Mouse (Mus musculus) CH12F3 (cell line): Measurements from ENCODE around the gene Csdc2.
"Not testable (repeated sequence)": the region's sequence is repeated elsewhere in the genome, so short reads cannot be mapped to it uniquely, and the experiment has no call there.

Experiments
- in situ Hi-C: fragments of 300-500 bp; cut with MboI; formaldehyde crosslinking; loops from 2 replicates; pipeline ENCODE4 v1.14.3; 2020; ENCODE audit warnings: low sequenced_read_pairs

Gene Csdc2

DNA sequence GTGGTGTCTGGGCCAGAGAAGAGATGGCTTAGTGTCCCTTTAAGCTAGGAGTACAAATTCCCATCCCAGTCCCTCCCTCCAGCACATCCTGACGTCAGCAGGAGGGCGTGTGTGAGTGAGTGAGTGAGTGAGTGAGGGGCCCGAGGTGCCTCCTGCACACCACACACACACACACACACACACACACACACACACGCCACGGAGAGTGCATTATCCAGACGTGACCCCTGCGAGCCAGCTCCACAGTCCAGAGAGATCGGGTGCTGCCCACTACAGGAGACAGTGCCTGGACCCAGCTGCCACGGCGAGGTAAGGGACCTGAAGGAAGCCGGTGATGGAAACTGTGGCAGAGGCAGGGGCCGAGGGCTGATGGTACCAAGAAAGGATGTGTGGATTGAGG lies at the start of gene Csdc2:
TSS of gene Csdc2 (plus strand) at position 81 of the 400 bp plus-strand sequence.
- in situ Hi-C loops = no loop called here

DNA sequence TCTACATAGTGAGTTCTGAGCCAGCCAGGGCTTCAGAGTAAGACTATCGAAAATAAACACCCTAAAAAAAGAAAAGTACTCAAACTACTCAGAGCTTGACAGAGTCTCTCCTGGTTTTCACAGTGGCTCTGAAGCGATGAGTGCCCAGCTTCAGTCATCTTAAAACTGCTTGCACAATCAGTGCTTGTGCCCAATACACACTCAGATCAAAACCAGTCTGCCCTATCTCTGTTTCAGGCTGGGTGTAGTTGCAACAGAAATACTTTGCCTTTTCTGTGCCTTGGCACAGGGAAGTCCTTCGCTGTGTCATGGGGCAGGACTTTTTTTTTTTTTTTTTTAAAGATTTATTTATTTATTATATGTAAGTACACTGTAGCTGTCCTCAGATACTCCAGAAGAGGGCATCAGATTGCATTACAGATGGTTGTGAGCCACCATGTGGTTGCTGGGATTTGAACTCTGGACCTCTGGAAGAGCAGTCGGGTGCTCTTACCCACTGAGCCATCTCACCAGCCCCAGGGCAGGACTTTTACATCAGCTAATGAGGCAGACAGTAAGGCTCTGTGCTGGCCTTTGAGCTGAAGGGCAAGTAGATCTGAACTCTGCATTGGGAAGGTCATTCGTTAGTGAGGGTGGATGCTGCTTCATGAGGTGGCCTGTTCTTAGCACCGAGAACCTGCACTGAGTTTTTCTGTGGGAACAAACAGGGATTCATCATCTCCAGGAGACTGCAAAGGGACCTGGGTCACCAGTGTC lies 49.6 kb upstream of the Csdc2 start:
- in situ Hi-C loops = no loop called here

DNA sequence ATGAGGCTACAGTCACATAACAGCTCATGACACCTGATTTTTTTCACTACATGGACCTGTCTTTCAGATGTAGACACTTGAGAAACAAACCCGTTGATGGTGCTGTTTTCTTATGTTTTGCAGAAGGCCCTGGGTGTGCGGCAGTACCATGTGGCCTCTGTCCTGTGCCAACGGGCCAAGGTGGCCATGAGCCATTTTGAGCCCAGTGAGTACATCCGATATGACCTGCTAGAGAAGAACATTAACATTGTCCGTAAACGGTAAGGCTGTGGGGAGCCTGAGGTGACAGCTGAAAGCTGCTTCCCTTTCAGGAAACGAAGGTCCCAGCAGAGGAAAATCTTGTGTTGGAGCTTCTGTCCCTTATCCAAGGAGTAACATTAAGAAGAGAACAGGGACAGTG lies 47.4 kb upstream of the Csdc2 start:
- in situ Hi-C loops = no loop called here

DNA sequence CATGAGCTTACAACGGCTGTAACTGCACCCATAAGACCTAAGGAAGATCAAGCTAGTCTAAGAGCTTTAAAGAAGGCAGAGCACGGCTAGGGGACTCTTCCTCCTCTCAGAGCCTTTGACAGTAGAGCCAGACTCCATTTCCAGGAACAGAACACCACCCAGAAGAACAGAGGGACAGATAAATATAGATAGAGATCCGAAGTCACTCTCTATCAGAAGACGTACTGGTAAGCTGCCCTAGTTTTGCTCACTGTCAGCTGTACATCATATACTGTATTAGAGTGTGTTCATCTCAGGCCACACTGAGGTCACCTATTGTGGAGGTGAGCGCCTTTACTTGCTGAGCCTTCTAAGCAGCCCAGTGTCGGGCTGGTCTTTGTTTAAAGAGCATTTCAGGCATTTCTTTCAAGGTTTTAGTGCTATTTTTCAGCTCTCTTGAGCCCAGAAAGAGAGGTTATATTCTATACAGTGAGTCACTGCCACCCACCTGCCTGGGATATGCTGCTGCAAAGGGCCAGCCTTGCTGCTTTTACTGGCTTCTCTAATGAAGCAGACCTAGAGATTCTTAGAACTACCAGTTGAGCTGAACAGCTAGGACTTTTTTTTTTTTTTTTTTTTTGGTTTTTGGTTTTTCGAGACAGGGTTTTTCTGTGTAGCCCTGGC lies 45.3 kb upstream of the Csdc2 start:
- in situ Hi-C loops = no loop called here

DNA sequence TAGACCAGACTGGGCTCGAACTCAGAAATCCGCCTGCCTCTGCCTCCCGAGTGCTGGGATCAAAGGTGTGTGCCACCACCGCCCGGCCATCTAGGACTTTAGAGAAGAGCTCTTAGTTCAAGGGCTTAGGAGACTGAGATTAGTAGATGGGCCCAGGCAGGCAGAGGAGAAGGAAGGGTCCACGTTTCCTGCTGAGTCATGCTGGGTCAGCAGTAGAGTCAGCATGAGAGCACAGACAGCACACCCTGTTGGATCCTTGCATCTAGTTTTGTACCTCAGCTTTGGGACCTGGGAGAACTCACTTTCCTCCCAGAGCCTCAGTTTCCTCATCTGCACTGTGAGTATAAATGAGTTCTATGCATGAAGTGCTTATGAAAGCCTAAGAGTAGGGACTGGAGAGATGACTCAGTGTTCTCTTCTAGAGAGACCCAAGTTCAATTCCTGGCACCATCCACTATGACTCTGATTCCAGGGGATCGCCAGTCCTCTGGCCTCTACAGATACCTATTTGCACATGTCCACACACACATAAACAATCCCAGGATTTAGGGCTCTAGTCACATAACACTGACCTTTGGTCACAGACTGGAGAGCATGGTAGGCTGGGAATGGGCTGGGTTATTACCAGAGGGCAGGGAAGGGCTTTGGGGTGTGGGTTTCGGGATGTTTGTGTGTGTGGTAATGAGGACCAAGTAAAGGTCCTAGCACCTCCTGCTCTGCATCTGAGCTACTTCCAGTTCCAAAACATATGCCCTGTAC lies 44.6 kb upstream of the Csdc2 start:
- in situ Hi-C loops = no loop called here

DNA sequence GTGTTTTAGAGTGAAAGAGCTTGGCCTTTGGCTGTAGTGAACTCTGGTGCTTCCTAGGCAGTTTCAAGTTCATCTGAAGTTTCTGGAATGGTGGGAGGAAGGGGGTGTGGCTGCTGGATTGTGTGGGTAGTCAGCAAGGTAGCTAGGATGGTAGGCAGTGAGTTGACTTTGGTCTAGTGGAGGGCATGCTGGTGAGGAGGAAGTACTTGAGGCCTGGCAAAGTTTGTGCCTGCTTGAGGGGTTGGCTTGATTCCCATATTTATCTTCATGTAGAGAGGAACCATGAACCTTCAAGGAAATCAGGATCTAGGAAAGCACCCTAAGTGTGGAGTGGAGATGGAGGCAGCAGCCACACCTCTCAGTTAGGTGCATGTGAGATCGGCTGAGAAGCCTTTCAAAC lies 42.6 kb upstream of the Csdc2 start:
- in situ Hi-C loops = no loop called here

DNA sequence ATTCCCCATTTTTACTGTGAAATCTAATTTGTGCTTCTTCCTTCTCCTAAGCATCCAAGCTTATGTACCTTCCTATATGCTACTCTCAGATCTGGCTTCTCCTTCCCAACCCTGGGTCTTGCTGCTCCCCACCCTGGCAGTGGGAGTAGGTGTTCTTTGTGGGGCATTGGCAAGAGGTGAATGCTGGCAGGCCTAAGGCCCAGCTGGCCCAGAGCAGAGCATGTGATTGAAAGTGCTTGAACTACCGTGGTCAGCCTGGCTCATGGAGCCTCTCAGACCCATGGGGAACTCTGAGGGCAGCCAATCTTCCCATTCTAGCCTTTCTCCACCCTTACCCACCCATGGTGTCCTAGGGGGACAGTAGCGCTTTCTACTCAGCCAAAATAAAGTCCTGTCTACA lies 40.2 kb upstream of the Csdc2 start:
- in situ Hi-C loops = no loop called here

DNA sequence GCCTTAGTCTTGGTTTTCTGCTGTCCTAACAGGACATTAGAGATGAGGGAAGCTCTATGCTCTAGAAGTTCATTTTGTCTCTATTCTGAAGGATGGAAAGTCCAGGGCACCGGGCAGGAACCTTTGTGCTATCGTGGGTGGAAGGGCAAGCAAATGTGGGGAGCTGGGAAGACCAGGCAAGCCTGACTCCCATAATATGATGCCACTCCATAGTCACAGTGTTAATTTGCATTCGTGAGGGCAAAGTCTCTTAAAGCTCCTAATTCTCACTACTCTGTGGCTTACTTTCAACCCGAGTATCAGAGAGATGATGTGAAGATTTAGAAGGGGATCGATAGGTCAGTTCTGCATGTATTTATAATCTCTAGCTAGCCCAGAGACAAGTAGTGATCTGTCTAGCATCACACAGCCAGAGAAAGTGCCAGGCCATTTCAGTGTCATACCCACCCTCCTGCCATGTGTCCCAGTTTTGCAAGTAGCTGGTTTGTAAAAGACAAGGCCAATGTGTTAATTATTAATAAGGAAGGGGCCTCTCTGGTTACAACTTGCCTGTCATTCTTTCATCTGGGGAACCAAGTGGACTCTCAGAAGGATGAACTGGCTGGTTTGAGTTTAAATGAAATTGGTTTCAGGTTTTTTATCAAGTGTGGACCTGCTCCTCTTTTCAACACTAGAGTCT lies 38.8 kb upstream of the Csdc2 start:
- in situ Hi-C loops = no loop called here

DNA sequence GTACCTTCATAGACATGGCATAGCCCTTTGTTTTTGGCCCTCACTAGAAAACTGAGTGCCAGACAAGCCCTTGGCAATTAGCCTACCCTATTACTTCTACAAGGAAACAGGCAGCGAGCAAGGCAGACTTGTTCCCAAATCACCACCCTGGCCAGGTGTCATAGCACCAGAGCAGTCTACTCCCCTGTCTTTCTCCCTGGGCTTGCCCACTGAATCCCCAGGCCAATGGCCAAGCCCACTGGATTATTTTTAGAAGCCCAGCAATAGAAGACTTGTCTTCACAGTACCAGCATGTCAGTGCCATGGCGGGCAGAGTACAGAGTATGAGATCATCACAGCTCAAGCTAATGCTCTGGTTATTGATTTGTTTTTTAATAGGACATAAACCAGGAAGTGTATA lies 37.8 kb upstream of the Csdc2 start:
- in situ Hi-C loops = no loop called here

DNA sequence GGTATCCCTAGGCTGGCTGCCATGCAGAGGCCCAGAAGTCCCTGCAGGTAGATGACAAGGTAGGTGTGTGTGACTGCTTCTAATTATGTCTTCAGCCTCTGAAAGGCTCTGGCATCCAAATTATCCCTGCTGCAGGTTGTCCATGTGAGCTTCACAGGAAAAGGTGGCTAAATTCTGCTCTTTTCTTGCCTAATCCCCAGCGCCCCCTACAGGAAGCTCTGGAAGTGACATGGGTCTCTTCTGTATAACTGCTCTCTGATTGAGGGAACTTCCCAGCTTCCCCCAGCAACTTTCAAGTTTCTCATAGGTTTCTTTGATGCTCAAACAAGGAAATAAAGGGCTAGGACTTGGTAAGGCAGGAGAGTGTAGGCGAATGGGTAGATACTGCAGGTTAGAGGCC lies 31.6 kb upstream of the Csdc2 start:
- in situ Hi-C loops = no loop called here

DNA sequence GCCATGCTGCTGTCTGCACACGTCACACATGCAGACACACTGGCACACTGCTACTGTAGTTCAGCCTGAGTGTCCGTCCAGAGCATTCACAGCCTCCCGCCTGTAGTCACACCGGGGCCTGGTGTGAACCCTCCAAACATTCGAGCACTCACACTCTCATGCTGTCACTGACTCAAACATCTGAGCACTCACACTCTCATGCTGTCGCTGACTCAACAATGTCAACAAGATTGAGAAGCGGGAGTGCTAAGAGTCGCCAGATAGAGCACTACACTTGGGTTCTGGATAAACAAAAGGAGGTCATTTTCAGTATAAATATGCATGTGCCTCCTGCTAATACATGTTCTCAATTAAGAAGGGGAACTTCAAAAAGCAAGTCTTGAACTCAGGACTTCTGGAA lies 28.6 kb upstream of the Csdc2 start:
- in situ Hi-C loops = no loop called here

DNA sequence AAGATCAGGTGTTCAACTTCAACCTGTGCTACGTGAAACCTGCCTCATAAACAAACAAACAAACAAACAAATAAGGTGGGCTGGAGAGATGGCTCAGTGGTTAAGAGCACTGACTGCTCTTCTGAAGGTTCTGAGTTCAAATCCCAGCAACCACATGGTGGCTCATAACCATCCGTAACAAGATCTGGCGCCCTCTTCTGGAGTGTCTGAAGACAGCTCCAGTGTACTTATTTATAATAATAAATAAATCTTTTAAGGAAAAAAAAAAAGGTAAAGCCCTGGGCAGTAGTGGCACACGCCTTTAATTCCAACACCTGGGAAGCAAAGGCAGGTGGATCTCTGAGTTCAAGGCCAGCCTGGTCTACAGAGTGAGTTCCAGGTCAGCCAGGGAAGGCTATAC lies 27.8 kb upstream of the Csdc2 start:
- in situ Hi-C loops = not testable (repeated sequence)

DNA sequence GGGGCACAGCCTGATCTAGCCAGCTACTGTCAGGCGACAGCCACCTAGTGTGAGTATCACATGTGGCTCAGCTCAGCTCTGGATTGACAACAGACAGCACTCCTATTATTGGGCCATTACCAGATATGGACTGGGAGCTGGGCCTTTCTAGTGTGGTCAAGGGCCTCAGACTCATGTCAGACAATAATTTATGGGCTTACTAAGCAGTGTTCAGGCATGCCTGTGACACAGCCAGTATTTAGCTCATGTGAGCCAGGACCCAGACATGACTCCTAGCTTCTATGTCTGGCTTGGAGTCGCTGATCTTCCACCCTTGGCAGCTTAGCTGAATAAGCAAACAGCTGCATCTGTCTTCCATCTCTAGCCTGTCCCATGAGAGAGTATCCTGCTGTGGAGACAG lies 24.1 kb upstream of the Csdc2 start:
- in situ Hi-C loops = no loop called here

DNA sequence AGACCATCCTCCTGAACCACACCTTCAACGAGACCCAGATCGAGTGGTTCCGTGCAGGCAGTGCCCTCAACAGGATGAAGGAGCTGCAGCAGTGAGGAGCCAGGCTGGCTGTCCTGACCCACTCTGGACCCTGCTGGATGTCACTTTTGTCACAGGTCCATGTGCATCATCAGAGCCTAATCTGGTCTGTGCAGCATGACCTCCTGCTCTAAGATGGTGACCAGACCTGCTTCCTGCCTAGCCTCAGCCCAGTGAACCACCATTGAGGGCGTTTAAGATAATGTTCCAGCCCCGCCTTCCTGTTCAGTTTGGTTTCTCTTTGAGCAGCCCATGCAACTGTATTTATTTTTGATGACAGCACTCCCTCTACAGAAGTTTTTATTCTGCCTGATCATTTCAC lies 21.9 kb upstream of the Csdc2 start:
- in situ Hi-C loops = no loop called here

DNA sequence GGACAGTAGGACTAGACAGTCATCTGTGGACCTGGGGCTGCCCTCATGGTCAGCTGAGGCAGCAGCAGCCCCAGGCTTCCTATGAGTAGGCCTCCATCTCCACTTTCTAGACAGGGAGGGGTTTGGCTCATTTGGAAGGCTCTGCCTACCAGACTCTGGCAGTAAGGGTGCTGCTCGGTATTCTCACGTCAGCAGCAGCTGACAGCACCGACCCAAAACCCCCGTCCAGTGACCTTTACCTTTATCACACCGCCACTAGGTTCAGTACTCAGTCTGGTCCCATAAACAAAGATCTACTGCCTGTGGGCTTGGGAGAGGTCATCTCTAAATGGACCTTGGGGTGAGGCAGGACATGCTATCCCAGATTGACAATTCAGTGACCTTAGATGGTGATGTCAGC lies 20.9 kb upstream of the Csdc2 start:
- in situ Hi-C loops = no loop called here

DNA sequence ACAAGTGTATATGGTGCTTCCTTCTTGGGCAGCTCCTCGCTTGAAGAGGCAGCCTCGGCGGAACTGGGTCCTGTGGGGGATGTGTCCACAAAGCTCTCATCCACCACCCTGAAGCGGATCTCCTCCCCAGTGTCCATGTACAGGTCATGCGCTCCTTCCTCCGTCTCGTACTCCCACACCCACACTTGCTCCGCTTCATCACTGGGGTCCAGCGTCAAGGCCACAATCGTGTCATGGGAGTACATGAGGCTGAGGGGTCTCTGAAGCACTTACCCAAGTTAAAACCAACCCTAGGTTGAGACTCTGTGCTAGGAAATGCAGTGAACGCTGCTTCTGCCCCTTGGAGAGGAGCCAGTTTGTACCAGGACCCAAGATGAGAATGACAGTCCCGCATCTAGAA lies 19.4 kb upstream of the Csdc2 start:
- in situ Hi-C loops = no loop called here

DNA sequence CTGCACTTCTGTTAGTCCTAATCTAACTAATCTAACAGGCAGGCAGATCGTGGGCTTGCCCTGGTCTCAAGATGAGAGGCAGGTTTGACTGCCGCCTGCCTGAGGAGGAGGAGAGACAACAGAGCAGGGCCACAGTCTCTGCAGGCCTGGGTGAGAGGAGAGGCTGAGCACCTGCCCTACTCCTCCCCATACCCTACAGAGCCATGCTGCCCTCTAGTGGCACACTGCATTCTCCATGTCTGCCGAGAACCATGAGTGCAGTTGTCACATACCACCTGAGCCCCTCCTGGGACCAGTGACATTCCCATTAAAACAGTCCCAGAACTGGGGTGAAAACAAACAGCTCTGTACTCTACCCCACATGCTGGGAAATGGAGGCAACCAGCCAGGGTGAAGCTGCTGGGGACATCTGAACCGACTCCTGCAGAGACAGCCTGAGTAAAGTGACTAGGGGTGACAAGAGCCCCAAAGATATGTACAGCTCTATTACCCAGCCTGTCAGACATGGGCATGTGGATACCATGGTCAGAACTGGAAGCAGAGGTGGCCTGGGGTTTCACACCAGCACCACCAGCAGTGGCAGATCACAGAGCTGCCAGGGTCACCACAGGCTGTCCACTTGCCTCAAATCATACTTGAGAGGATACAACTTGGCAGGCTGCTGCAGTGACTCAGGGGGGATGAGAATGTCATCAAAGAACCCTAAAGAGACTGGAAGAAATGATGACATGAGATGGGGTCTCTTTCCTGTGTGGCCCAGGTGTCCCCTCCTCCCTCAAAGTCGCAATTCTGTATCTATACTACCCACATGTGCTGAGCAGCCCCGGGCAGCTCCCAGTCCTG lies 18.7 kb upstream of the Csdc2 start:
- in situ Hi-C loops = no loop called here

DNA sequence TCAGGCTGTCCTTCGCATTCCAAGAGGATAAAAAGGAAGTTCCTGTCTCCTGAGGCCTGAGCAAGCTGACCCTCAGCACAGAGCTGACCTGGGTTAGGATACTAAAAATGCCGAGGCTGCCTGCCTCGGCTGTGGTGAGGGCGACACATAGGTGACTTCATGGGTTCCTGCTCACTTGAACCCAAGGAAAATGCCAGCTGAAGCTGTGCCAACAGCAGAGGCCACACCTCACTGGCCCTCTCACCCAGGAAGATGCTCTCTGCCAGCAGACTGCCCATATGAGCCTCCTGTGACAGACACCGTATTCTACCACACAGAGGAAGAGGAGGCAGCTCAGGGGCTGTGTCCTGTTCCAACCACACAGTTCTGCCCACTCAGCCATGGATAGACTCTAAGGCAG lies 17.5 kb upstream of the Csdc2 start:
- in situ Hi-C loops = no loop called here

DNA sequence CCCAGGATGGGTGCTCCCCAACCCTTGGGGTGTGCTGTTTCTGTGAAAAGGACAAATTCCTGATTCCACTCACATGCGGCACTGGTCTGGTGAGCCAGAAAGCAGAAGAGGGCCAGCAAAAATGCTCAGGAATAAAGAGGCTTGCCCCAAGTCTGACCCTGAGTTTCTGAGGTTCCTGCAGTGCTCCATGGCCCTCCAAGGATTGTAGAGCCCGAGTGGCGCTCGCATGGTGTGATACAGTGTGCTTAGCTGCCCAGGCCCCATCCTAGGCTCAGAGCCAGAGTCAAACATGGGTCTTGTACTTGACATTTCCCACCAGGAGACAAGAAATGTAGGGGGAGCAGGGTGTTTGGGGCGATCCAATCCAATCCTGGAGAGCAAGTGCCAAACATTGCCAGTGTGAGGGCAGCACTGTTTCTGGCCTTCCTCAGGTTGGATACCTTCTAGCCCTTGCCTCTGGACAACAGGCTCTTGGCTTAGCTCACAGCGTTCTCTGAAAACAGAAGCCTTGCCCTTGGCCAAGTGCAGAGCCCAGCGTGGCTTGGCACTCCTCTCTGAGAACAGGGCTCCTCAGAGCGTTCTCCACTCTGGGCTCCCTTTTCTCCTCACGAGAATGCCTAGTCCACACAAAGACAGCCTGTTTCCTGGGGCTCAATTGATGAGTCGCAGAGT lies 15.9 kb upstream of the Csdc2 start:
- in situ Hi-C loops = no loop called here

DNA sequence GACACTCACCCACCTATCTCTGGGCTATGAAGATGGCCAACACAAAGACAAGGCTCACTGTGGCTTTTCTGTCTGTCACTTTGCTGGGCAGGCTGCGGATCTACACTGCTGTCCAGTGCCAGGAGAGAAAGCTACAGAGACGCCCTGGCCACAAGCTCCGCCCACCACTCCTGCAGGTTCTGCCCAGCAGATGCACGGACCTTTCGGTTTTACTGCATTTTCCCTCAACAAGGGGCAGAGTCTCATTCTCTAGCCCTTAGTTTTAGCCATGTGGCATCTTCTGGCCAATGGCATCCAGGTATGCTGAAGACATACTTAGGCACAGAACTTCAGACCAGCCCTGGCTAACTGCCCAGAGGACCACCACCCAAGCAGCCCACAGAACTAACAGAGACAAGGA lies 15.3 kb upstream of the Csdc2 start:
- in situ Hi-C loops = no loop called here
